Mouse (Mus musculus): ENCODE measurements at regions not wholly inside any gene's neighbourhood (a gene's known extent, or its start where the extent isn't known, plus 50 kb on each side); places are given as distances from the start of the nearest gene placed in this dataset.

DNA sequence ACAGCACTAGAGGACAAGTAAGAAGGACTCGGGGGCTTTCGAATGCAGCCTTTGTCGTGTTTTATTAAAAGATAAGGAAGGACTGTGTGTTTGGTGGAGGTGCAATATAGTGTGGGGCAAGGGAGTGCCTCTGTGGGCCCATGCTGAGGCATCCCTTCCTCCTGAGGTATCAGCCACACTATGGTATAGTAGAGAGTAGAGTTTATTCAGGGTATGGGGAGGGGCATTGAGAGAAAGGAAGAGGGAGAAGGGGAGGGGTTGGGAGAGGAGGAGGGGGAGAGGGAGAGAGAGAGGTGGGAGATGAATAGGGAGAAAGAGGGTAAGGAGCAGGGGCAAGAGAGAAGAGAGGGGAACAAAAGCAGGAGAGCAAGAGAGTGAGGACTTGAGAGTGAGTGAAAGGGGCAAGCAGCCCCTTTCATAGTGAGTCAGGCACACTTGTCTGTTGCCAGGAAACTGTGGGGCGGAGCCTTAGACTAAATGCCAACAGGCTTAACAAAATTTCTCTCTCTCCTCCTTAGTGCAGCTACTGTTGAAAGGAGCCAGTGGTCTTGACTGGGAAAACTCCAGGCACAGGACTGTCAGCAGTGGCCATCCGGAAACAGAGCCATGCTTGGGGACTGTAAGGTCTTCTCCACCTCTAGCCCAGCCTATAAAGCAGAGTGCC, 146.2 kb downstream of the Kcnj2 start:
- Histone ChIP-seq H3K9ac (replicated peaks) (no peak overlapping the region), H3K4me3 (replicated peaks) (no peak overlapping the region), H3K27me3 (no peaks in the 10 kb centered on the region), H3K27ac (no peak overlapping the region), H3K36me3 (no peaks in the 10 kb centered on the region), H3K4me2 (no peak overlapping the region), H3K4me1 (replicated peaks) (peaks cover 11% of the 10 kb centered on the region; the same call in 1 of the 2 replicates), H3K9me3 (no peaks in the 10 kb centered on the region)
- 71% methylated on average over 5 of the region's 5 CpGs for WGBS
- ATAC-seq (ENCODE audit: insufficient number of reproducible peaks, insufficient read depth, low FRiP score, low TSS enrichment, low read depth) = no peak

DNA sequence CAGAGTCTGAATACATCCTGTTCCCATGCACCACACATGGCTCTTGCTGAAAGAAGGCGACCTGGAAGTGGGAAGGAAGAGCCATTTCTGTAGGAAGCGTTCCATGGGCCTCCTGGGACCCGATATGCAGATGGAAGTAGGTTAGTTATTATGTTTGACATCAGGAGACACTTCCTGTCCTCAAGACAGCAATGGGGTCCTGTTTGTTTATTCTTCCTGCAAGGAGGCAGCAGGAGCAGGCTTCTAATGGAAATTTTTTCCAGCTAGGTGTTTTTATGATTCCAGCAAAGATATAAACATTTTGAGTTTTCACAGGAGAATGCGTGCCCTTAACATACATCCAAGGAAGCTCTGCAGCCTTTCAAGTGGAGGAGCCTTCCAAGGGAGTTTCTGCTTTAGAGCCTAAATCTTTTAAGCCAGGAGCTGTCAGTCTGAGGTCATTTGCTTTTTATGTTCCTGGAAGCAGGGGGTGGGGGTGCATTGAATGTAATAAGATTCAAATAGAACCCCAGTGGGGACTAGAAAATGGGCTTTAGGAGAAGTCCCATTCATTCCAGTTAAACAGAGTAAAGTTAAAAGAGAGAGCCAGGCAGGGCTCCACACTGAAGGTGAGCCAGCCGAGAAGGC, 146.9 kb downstream of the Kcnj2 start:
- no peaks in the 10 kb centered on the region for H3K36me3 ChIP-seq
- H3K4me2 ChIP-seq = no peak overlapping the region
- peaks cover 11% of the 10 kb centered on the region; the same call in 1 of the 2 replicates for H3K4me1 ChIP-seq (replicated peaks)
- no peak overlapping the region for H3K4me3 ChIP-seq (replicated peaks)
- H3K27me3 ChIP-seq = no peaks in the 10 kb centered on the region
- WGBS = 54% methylated on average over 5 of the region's 5 CpGs
- no peaks in the 10 kb centered on the region for H3K9me3 ChIP-seq
- ATAC-seq (ENCODE audit: insufficient number of reproducible peaks, insufficient read depth, low FRiP score, low TSS enrichment, low read depth) = no peak
- no peak overlapping the region for H3K27ac ChIP-seq
- no peak overlapping the region for H3K9ac ChIP-seq (replicated peaks)

DNA sequence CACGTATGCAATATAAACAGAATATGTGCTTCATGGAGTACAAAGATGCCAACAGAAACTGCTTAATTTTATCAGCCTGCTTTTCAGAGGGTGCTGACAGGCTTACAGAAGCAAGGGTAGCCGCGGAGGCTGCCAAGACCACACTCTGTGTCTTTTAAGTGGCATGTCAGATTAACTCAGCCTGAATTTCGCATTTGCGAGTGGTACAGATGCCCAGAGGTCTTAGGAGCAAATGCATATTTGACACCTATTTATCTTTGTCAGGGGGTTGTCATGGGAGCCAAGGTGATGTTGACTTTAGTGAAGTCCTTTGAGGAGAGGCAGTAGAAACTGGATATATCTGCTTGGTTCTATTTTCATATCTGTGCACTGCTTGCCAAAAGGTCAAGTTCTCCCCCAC, 149.0 kb downstream of the Kcnj2 start:
- H3K9ac ChIP-seq (replicated peaks) = no peak overlapping the region
- peaks cover 11% of the 10 kb centered on the region; the same call in 1 of the 2 replicates for H3K4me1 ChIP-seq (replicated peaks)
- H3K4me3 ChIP-seq (replicated peaks) = no peak overlapping the region
- H3K36me3 ChIP-seq = no peaks in the 10 kb centered on the region
- no peak overlapping the region for H3K4me2 ChIP-seq
- no peaks in the 10 kb centered on the region for H3K9me3 ChIP-seq
- WGBS = 87% methylated on average over 5 of the region's 5 CpGs
- no peak for ATAC-seq (ENCODE audit: insufficient number of reproducible peaks, insufficient read depth, low FRiP score, low TSS enrichment, low read depth)
- H3K27ac ChIP-seq = no peak overlapping the region
- H3K27me3 ChIP-seq = no peaks in the 10 kb centered on the region

DNA sequence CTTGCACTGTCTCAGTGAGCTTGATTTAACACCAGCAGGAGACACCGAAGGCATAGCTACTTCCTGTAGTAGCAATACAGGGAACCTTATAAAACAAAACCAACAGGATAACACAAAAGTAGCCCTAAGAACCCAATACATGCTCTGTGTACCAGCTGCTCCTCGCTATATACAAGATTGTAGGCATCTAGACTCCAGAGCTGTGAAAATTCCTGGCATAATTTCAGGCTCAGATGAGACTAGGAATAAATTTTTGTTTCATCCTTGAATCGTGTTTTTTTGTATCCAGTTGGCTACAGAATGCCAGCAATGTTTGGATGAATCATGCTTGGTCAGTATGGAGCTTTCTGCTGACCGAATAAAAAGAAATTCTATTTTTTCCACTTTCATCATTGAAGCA, 157.9 kb downstream of the Kcnj2 start:
- no peak overlapping the region for H3K27ac ChIP-seq
- no peaks in the 10 kb centered on the region for H3K27me3 ChIP-seq
- H3K4me2 ChIP-seq = no peak overlapping the region
- no peaks in the 10 kb centered on the region for H3K36me3 ChIP-seq
- no peaks in the 10 kb centered on the region for H3K4me1 ChIP-seq (replicated peaks)
- H3K9ac ChIP-seq (replicated peaks) = no peak overlapping the region
- no peak overlapping the region for H3K4me3 ChIP-seq (replicated peaks)
- no peaks in the 10 kb centered on the region for H3K9me3 ChIP-seq
- ATAC-seq (ENCODE audit: insufficient number of reproducible peaks, insufficient read depth, low FRiP score, low TSS enrichment, low read depth) = no peak
- WGBS = 83% methylated on average over 4 of the region's 4 CpGs

DNA sequence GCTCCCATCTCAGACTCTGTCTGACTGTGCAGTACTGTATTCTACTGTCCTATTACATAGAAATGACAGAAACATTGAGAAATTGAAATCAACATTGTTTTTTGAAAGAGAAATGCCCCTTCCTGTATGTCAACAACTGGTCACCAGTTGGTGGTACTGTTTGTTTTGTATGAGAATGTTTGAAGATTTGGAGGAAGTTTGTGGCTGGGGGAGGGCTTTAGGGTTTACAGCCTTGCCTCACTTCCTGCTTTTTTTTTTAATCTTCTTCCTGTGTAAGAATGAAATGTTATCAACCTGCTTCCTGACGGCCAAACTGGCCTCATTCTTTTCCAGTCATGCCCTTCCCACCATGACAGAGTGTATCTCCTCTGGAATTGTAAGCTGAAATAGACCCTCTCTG, 161.3 kb downstream of the Kcnj2 start:
- no peaks in the 10 kb centered on the region for H3K4me1 ChIP-seq (replicated peaks)
- H3K27ac ChIP-seq = no peak overlapping the region
- H3K36me3 ChIP-seq = no peaks in the 10 kb centered on the region
- H3K4me3 ChIP-seq (replicated peaks) = no peak overlapping the region
- no peaks in the 10 kb centered on the region for H3K9me3 ChIP-seq
- 85% methylated on average over 1 of the region's 1 CpGs for WGBS
- no peaks in the 10 kb centered on the region for H3K27me3 ChIP-seq
- H3K9ac ChIP-seq (replicated peaks) = no peak overlapping the region
- ATAC-seq (ENCODE audit: insufficient number of reproducible peaks, insufficient read depth, low FRiP score, low TSS enrichment, low read depth) = no peak
- H3K4me2 ChIP-seq = no peak overlapping the region

GRCm38 (mm10) chr11:111236741-111237140, 170.8 kb downstream of the Kcnj2 start:
- no peak overlapping the region for H3K27ac ChIP-seq
- no peaks in the 10 kb centered on the region for H3K27me3 ChIP-seq
- no peak for ATAC-seq (ENCODE audit: insufficient number of reproducible peaks, insufficient read depth, low FRiP score, low TSS enrichment, low read depth)
- H3K4me2 ChIP-seq = no peak overlapping the region
- no peaks in the 10 kb centered on the region for H3K36me3 ChIP-seq
- no peaks in the 10 kb centered on the region for H3K9me3 ChIP-seq
- WGBS = 83% methylated on average over 1 of the region's 1 CpGs
- H3K4me1 ChIP-seq (replicated peaks) = no peaks in the 10 kb centered on the region
- H3K9ac ChIP-seq (replicated peaks) = no peak overlapping the region
- H3K4me3 ChIP-seq (replicated peaks) = no peak overlapping the region

GRCm38 (mm10) chr11:111239784-111240183, 173.8 kb downstream of the Kcnj2 start:
- Histone ChIP-seq H3K4me3 (replicated peaks) (no peak overlapping the region), H3K9ac (replicated peaks) (no peak overlapping the region), H3K9me3 (no peaks in the 10 kb centered on the region), H3K4me2 (no peak overlapping the region), H3K27me3 (no peaks in the 10 kb centered on the region), H3K27ac (no peak overlapping the region), H3K36me3 (no peaks in the 10 kb centered on the region), H3K4me1 (replicated peaks) (no peaks in the 10 kb centered on the region)
- 77% methylated on average over 3 of the region's 3 CpGs for WGBS
- no peak for ATAC-seq (ENCODE audit: insufficient number of reproducible peaks, insufficient read depth, low FRiP score, low TSS enrichment, low read depth)

DNA sequence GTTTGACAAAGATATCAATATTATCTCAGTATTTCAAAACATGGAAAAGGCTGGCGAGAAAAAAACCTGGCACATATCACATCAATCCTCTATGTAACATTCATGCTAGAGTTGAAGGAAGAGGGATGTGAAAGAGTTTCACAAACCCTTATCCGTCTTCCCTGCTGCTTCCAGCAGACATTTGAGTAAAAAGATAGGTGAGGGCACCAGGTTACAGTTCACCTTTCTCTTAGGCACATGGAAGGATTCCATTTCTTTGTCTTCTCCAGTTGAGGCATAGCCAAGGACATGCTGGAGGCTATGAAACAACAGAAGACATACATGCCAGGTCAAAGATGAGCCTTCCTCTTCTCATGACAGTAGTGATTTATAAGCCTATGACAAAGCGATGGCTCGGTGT, 186.3 kb downstream of the Kcnj2 start:
- H3K4me3 ChIP-seq (replicated peaks) = no peak overlapping the region
- no peak overlapping the region for H3K9ac ChIP-seq (replicated peaks)
- H3K4me2 ChIP-seq = no peak overlapping the region
- WGBS = 91% methylated on average over 4 of the region's 4 CpGs
- no peak overlapping the region for H3K27ac ChIP-seq
- no peaks in the 10 kb centered on the region for H3K9me3 ChIP-seq
- no peaks in the 10 kb centered on the region for H3K36me3 ChIP-seq
- no peaks in the 10 kb centered on the region for H3K4me1 ChIP-seq (replicated peaks)
- ATAC-seq (ENCODE audit: insufficient number of reproducible peaks, insufficient read depth, low FRiP score, low TSS enrichment, low read depth) = no peak
- no peaks in the 10 kb centered on the region for H3K27me3 ChIP-seq

GRCm38 (mm10) chr11:111256596-111256995, 190.6 kb downstream of the Kcnj2 start:
- WGBS = 84% methylated on average over 3 of the region's 3 CpGs
- no peaks in the 10 kb centered on the region for H3K9me3 ChIP-seq
- H3K4me2 ChIP-seq = no peak overlapping the region
- no peaks in the 10 kb centered on the region for H3K36me3 ChIP-seq
- ATAC-seq (ENCODE audit: insufficient number of reproducible peaks, insufficient read depth, low FRiP score, low TSS enrichment, low read depth) = no peak
- H3K4me3 ChIP-seq (replicated peaks) = no peak overlapping the region
- no peaks in the 10 kb centered on the region for H3K27me3 ChIP-seq
- H3K9ac ChIP-seq (replicated peaks) = no peak overlapping the region
- 0 out of 2 replicates have a peak, but pooled peaks cover 6% of the 10 kb centered on the region for H3K4me1 ChIP-seq (replicated peaks)
- H3K27ac ChIP-seq = no peak overlapping the region

GRCm38 (mm10) chr11:111260691-111261383, 194.9 kb downstream of the Kcnj2 start:
- Histone ChIP-seq H3K36me3 (no peaks in the 10 kb centered on the region), H3K9ac (replicated peaks) (no peak overlapping the region), H3K27ac (no peak overlapping the region), H3K4me2 (no peak overlapping the region), H3K4me1 (replicated peaks) (0 out of 2 replicates have a peak, but pooled peaks cover 6% of the 10 kb centered on the region), H3K4me3 (replicated peaks) (no peak overlapping the region), H3K9me3 (no peaks in the 10 kb centered on the region), H3K27me3 (no peaks in the 10 kb centered on the region)
- 30% methylated on average over 11 of the region's 11 CpGs for WGBS
- no peak for ATAC-seq (ENCODE audit: insufficient number of reproducible peaks, insufficient read depth, low FRiP score, low TSS enrichment, low read depth)

DNA sequence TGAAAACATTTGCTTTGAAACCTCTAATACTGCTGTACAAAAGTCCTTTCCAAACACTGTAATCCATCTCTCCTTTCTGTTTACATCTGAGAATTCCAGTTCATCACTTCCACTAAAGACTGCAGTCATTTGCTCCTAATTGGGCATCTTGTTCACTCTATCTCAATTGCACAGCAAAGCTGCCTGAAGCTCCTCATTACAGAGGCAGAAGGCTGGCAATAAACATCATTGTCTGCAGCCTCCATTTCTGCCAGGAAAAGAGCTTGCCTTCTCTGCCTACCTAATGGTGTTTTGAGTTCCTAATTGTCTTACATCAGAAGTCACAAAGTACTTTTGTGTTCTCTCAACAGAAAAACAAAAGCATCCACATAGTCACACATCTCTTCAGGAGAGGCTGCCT, 207.7 kb downstream of the Kcnj2 start:
- Histone ChIP-seq H3K9ac (replicated peaks) (no peak overlapping the region), H3K4me3 (replicated peaks) (no peak overlapping the region), H3K4me1 (replicated peaks) (no peaks in the 10 kb centered on the region), H3K4me2 (no peak overlapping the region), H3K9me3 (no peaks in the 10 kb centered on the region), H3K27ac (no peak overlapping the region), H3K36me3 (no peaks in the 10 kb centered on the region), H3K27me3 (no peaks in the 10 kb centered on the region)
- ATAC-seq (ENCODE audit: insufficient number of reproducible peaks, insufficient read depth, low FRiP score, low TSS enrichment, low read depth) = no peak

Measured in limb, embryonic 12.5 days (tissue).